Mouse (Mus musculus) CD4-positive, CD25-positive, alpha-beta regulatory T cell, adult 4 months (primary cell): ENCODE measurements around the gene Tnni3k. TPM values are rescaled to one million over a fixed set of nuclear protein-coding genes. Genes with fewer than 3 reads are reported as not detected.

Experiments used
- ATAC-seq: one replicate; pipeline ENCODE4 v1.8.0; 2017
- polyA plus RNA-seq, 2 experiments: library from polyadenylated mRNA; unstranded; fragments of 100-300 nt; shearing (Covaris generic); gene quantifications; one replicate each; pipeline ENCODE4 v1.2.1; 2017

Gene Tnni3k
- polyA plus RNA-seq, 2 experiments from 2014 or later: 0.61 TPM; not detected in 1

DNA sequence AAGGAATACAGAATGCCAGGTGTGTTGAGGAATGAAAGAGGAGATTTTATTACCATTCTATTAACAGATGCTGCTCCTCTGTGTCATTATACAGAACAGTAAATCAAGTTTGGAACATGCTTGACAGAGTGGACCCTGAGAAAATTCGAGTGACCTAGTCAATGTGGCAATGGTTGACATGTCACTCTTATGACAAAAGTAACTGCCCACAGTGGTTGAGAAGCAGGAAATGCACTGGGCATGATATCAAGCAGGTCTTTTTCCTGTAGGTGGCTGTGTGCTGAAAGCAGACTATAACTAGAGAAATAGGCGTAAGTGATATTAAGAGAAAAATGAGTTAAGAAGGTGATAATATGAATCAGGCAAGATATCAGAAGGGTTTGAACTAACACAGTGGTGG is 105.7 kb downstream of the Tnni3k start:
- ATAC-seq: no peak

DNA sequence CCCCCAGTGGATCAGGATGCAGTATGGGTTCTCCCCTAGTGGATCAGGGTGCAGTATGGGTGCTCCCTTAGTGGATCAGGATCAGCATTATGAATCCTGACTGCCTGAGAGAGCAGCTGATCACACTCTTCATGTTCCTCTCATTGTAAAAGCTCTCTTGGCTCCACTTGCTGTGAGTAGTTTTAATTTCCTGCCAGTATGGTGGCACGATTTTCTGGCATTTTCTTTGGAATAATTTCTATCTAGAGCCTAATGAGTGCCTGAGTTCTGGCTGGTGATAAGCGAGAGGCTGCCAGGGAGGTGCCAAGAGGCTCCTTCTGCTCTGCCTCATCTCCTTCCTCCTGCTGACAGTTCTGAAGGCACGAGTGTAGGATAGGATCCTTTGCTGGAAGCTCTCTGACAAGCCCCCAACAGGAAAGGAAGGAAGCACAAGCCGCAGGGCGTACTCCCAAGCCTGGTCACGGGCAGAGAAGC is 109.5 kb downstream of the Tnni3k start:
- no peak for ATAC-seq

DNA sequence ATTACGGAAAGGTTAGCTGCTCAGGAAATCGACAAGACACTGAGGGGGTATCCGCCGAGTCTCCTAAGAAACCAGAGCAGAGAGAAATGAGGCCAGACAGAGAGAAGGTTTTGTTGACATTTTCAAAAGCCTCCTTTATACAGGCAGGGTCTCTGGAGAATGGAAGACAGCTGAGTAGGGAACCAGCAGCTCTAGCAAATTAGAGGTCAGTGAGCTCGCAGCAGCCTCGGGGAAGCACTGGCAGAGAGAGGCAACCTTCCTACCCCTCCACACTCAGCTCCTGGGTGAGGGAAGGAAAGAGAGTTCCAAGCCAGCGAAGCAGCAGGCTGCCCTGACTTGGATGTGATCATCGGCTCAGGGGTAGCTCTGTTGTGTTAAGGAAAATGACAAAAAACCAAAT is 127.5 kb downstream of the Tnni3k start:
- no peak for ATAC-seq

DNA sequence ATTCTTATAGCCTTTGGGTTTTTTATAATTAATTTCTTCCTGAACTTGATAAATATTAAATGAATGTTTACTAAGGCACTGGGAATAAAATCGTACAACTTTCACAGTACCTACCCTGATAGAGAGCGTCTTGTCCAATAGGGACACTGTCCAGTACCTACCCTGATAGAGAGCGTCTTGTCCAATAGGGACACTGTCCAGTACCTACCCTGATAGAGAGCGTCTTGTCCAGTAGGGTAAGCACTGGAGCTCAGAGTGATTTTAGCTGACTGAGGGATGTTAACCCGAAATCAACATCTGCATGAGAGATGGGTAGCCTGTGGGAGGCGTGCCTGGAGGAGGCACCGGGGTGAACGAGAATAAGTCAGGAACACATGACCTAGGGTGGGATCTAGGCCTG is 130.3 kb downstream of the Tnni3k start:
- ATAC-seq: no peak

DNA sequence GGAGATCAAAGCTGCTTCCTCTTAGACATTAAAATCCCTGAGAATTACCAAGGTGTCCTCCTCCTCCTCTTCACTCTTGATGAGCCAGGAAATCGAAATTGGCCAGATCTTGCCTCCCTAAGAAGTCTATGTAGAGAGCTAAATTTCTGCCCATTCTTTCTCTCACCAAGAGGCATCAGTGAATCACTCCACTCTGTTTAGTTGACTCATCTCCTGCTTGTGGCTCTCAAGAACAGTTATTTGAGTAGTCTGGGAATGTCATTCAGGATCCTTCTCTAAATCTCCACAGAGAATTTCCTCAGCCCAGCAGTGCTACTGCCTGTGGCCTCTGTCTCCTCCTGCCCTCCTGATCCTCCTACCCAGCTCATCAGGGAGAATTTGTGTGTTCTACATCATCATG is 139.6 kb downstream of the Tnni3k start:
- ATAC-seq: no peak

DNA sequence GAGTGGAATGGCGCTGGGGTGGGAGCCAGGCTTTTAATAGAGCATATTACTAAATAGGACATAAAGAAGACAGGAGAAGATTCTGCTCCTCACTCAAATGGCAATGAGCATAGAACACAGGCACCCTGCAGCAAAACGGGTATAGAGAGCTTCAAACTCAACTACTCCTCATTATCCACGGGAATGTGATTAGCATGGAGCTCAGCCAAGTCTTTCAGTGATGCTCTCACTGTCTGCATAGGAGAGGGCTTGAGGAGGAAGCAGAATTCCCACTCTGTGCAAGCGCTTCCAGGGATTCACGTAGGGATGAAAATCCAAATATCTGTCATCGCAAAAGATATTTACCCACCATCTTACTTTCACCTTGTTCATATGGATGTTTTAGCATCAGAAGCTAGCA is 141.6 kb downstream of the Tnni3k start:
- no peak for ATAC-seq

DNA sequence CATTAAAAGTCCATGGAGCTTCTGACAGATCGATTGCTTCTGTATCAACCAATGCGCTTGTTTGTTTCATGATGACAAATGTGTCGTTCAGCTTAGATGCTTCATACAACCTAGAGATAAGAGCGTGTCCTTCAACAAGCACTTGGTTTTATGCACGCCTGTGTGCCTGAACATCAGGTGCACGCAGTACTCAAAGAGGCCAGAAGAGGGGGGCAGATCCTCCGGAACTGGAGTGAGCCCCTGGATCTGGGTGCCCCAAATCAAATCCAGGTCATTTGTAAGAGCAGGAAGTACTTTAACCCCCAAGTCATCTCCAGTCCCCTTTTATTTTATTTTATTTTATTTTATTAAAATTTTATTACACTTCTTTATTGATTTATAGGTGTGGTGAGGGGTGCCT is 158.5 kb downstream of the Tnni3k start:
- ATAC-seq: no peak

DNA sequence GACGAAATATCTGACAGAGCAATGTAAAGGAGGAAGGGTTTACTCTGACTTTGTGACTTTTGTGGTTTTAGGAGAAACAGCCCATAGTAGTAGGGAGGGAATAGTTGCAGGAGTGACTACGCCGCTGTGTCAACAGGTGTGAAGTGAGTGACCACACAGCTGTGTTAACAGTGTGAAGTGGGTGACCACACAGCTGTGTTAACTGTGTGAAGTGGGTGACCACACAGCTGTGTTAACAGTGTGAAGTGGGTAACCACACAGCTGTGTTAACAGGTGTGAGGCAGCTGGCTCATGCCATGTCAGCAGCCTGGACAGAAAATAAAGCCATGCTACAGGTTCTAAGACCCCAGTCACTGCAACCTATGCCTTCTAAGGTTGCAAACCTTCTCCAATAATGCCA is 162.0 kb downstream of the Tnni3k start:
- no peak for ATAC-seq

DNA sequence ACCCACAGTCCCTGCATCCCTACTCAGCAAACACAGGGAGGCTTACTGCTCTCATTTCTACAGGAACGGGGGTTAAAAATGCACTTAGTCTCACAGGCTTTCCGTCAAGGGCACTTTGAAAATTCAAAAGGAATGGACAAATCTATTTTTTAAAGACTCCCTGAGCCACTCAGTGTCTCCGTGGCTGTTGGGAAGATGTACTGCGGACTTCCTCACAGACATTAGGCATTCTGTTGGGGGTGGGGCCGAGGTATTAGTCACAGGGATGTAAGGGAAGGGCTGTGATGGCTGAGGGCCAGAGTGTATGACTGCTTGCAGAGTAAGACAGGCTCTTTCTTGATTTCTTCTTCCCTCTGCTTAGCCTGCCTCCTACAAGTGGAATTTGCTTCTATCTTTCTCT is 169.8 kb downstream of the Tnni3k start:
- no peak for ATAC-seq

DNA sequence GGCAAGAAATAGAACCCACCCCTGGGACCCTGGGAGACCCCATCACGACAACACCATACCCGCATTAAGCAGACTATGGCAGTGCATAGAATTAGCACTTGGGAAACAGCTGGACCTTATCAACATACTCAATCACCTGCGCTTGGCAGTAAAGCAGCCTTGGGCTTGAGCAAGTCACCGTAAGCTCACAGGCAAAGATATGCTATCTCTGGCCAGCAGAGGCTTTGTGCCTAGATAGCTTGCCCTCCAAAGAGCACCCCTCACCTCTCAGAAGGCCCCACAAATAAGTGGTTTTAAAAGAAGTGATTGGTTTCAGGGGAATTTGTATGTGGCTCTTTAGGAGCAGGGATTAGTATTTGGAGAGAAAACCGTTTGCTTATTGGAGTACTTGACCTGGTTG is 170.2 kb downstream of the Tnni3k start:
- no peak for ATAC-seq

DNA sequence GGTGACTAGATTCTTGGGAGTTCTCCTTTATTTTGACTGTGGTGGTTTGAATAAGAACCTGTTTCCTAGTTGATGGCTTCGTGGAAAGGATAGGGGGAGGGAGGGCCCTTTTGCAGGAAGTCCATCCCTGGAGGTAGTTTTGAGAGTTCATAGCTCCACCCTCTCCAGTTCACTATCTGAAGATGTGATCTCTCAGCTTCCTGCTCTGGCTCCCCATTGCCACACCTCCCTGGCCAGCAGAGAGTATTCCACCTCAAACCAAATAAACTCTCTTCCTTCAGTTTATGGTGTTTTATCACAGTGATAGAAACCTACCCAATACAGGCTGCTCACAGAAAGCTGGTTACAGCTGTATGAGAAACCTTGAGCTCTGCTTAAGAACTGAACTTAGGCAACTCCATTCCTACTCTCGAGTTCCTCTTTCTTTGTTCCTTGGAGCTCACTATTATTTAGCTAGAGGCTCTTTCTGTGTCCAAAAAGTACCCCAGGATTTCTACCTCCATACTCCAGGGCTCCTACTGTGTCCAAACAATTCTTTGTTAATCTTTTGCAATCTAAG is 173.7 kb downstream of the Tnni3k start:
- no peak for ATAC-seq

DNA sequence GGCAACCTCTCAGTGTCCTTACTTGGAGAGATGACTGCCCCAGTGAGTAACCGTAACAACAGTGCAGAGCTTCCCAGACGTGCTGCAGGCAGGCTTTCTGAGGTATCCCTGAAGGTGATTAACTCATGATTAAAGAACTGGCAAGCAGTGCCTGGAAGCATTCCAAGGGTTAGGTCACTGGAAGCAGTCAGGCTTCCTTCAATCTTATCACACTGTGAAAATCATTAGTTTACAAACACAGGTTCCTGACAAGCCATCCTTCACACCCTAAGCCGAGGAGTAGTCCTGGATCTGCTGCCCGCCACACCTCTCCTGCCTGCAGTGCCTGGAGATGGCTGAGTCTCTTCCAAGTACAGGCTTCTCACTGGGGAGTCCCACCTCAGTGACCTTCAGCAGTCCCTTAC is 174.7 kb downstream of the Tnni3k start:
- no peak for ATAC-seq

DNA sequence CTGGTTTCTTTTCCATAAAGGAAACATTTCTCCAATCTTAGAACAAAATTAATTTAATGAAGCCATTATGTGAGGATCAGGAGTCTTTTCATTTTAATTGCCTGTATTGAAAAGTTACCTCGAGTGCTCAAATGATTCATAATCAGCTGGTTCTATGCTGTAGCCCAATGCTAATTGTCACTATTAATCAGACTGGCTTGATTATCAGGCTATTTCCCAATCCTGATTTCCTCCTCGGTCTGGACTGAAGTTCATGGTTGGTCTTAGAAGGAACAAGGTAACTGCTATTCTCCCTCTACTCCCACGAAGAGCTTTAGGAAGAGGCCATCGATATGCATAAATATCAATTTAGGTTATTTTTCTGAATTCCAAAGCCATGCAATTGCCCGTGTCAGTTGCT is 175.1 kb downstream of the Tnni3k start:
- ATAC-seq: no peak

DNA sequence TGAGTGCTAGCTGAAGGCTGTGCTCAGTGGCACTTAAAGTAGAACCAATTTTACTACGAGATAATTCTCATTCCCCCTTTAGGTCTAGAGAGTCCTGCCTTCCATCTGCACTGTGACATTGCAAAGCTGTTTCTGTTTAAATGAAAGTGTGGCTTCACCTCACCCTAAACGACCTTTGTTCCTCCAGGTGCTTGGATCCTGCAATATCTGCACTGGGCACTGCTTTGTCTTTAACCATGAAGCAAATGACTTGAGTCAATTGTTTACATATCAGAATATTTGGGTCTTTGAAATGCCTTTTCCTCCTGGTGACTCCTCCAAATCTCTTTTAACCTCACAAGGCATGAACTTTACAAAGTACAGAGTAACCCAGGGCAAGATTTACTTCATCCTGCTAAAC is 175.7 kb downstream of the Tnni3k start:
- ATAC-seq: no peak

DNA sequence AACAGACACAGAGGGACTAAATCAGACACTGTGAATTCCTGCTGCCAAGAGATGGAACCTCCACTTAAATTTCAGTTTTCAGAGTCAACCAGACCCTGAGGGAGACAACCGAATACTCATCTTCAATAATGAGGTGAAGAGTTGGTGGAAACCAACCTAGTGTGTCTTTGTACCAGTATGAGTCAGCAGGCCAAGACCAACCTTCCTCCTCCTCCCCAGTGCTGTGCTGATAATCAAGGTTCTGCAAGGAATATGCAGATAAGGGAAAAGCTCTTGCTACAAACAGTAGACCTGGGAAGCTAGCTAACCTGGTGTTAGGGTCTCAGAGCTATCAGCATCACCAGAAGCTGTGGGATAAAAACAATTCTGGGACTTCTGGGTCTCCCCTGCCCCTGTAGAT is 176.1 kb downstream of the Tnni3k start:
- ATAC-seq: no peak

DNA sequence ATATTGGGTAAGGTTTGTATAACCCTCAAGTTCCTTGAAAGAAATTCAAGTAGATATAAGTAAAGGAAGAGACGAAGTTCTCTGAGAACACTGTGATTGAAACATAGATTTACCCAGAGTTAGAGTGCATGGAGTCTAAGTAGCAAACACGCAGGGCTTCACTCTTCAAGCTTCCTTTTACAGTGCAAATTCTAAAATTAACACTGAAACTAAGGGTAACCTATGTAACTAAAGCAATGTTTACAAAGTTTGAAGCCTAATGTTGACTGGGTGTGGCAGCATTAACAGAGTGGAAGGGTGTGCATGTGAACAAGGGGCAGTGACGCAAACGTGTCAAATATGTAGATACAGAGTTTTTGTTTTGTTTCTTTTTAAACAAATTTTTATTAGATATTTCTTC is 186.4 kb downstream of the Tnni3k start:
- no peak for ATAC-seq

DNA sequence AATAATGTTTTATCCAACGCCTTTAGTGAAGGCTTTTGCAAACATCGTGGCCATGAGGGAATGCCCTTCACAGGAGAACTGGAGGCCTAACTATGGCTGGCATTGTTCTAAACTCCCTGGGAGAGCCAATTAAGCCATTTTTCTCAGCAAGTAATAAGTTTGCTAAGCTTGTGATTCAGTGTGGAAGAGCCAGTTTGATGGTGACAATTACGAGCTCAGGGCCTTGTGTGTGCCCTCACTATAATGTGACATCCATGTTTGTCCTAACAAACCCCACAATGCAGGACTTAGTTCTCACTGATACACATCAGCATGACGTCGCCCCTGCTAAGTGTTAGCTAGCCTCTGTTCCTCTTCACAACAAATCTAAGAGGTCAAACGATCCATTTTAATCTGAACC is 193.3 kb downstream of the Tnni3k start:
- ATAC-seq: no peak

DNA sequence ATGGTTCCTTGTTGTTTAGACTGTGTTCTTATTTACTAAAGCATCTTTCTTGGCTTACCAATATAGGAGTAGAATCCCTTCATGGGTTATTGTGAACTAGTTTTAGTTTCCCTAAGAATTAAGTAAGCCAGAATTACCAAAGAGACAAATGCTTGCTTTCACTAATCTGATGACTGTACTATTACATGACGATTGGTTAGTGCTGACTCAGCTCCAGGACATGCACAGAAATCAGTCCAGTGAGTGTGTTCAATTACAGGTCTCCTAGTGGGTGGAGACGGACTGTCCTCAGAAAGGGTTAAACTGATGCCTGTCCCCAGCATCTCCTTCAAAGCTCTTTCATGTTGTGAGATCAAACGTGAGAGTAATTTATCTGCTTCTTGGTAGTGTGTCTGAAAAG is 195.5 kb downstream of the Tnni3k start:
- no peak for ATAC-seq

DNA sequence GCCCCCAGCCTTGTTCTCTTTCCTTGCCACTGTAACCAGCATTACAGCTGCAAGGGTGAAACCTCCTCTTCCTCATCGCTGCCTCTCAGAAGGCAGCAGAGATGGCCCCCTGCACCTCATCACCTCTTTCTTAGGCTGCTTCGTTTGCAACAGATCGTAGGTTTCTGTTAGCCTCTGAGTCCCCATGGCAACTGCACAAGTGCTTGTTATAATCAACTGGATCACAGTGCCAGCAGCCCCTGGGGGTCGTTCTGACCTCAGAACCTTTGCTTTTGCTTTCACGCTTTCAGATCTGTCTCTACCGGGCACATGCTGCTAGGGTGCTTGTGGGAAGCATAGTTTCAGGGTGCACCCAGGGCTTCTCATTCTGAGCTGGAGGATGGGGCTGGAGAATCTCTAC is 201.9 kb downstream of the Tnni3k start:
- no peak for ATAC-seq

DNA sequence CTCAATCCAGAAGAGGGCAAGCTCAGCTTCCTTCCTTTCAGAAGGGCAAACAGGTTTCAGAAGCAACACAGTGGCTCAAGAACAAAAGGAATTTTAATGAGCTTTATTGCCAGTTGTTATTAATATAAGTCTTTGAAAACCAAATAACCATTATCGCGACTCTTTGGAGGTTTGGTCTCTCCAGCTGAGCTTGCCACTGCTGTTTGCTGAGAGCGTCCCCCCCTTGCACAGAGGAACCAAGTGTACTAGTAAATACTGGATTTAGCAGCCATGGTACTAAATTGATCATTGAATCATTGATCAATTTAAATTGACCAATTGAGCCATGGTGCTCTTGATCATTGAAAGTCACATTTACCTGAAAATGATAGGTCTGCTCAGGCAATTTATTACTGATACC is 202.9 kb downstream of the Tnni3k start:
- no peak for ATAC-seq

DNA sequence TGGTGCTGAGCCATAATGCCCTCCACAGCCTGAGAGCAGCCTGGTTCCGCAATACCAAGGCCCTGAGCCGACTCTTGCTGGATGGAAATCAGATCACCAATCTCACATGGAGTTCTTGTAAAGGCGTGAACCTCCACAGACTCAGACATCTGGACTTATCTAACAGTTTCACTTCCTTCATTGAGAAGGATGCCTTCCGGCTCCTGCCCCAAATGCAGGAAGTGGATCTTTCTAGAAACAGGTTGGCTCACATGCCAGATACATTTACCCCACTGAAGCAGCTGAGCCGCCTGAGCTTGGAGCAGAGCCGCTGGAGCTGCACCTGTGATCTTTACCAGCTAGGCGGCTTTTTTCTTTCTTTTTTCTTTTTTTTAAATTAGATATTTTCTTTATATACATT is 213.0 kb downstream of the Tnni3k start:
- ATAC-seq: no peak

DNA sequence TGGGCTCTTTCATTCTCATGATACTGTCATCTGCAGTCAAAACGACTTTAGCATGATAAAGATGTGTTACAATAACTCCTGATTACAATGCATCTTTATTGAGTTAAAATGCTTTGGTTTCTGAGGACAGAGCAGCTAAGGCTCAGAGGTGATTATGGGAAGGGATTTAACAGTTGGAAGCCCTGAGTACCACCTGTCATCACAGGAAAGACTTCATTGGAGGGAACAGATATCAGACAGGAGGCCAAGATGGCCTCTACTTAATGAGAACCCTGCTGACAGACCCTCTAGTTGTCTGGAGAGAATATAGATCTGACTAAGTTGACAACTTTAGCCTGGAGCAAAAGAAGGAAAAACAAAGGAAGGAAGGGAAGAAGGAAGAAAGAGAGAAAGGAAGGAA is 214.1 kb downstream of the Tnni3k start:
- ATAC-seq: no peak

DNA sequence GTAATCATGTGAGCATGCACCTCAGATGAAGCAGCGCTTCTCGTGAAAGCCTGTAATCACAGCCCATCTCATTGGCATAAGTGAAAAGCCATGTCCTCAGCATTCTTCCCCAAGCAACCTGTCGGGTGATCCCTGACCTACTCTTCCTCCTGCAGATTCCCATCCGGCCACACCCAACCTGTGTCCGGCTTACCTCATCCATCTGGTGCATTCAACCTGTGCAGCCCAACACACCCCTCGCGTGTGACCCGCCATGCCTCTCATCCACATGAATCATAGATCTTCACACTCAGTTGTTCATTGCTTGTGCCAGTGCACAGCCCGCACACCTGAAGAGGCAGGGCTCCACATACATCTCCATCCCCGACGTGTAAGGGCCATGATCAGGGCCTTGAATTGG is 217.3 kb downstream of the Tnni3k start:
- ATAC-seq: no peak

DNA sequence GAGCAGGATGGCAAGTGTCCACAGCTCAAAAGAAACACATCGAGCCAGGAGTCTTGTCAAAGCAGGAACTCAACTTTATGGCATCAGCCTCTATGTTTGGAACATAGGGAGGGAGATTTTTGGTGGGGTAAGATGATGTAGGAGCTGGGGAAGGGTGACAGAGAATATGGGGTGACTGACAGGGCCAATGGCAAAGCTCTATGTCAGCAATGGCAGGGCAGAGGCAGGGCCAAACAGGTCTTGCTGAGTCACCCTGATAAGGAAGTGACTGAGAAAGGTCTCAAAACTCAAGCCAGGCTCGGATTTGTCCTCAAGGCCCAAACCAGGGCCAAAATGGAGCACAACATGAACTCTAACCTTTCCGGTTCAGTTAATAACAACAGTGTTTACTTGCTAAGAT is 219.1 kb downstream of the Tnni3k start:
- no peak for ATAC-seq

DNA sequence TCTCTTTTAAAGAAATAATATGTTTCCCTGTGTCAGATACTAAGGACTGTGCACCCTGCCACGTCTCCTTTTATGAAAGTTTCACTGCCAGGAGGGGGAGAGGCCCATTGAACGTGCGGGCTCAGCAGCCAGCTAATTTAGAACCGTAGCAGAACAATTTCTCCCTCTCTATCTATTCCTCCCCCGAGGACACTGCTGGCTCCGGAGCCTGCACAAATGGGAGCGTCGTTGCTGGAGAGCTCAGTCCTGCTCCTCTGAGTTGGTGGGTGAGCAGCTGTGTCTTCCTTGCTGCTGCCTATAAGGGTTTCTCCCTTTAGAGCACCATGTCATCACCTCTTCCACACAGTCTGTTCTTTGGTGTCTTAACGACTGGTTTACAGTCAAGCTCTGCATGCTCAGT is 220.8 kb downstream of the Tnni3k start:
- no peak for ATAC-seq

DNA sequence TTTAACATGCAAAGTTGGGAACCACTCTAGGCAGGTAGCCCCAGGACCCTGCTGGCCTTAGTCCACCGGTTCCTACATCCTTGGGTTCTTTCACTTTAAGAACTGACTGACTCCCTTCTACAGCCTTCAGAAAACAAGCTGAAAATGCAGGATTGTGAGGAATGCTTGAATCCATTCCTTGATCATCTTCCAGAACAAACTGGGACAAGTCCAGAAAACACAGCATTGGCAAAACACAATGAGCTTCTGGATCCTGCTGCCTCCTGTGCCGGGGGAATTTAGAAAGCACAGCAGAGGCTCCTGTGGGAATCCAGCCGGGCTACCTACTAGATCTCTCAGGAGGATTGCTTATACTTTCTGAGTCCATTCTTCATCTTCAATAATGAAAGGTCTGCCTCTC is 229.5 kb downstream of the Tnni3k start:
- ATAC-seq: no peak
